Mouse (Mus musculus) left cerebral cortex, postnatal 14 days (tissue): ENCODE data around the gene Wnt8b. TPM values are rescaled to one million over a fixed set of nuclear protein-coding genes. Genes with fewer than 3 reads are reported as not detected.

Experiments used
- DNase-seq, 2 experiments: peaks; one replicate each; pipeline ENCODE4 v3.0.0; 2021 to 2022; ENCODE audit warnings: low spot score in 2 of 2, mixed read lengths in 1 of 2
- intact Hi-C: fragments of 180-260 bp; cut with DNase I; formaldehyde crosslinking; loops from one replicate; pipeline ENCODE4 v1.15.1; 2025
- total RNA-seq, 2 experiments: library from RNA; stranded (reverse); gene quantifications; 2 replicates each; pipeline ENCODE4 v1.2.3; 2021

Gene Wnt8b
- total RNA-seq, 2 experiments from 2014 or later = not detected

- DNase-seq = no peak
- intact Hi-C loops = no loop called here
These were observed 17.4 kb downstream of the Wnt8b start for GRCm38 (mm10) chr19:44510534-44511175.

- DNase-seq = no peak
- intact Hi-C loops = no loop called here
These were observed 18.4 kb downstream of the Wnt8b start for GRCm38 (mm10) chr19:44511451-44512231.

GRCm38 (mm10) chr19:44512601-44513000, 19.3 kb downstream of the Wnt8b start:
- intact Hi-C loops = no loop called here
- DNase-seq = no peak

GRCm38 (mm10) chr19:44513054-44513833, 20.0 kb downstream of the Wnt8b start:
- intact Hi-C loops = no loop called here
- no peak for DNase-seq

- DNase-seq = no peak
- intact Hi-C loops = no loop called here
These were observed 20.7 kb downstream of the Wnt8b start for GRCm38 (mm10) chr19:44513921-44514482.

GRCm38 (mm10) chr19:44514521-44515451, 21.5 kb downstream of the Wnt8b start:
- DNase-seq = no peak
- intact Hi-C loops = no loop called here

GRCm38 (mm10) chr19:44515769-44516168, 22.5 kb downstream of the Wnt8b start:
- DNase-seq = no peak
- intact Hi-C loops = no loop called here

GRCm38 (mm10) chr19:44517996-44518768, 24.9 kb downstream of the Wnt8b start:
- DNase-seq = no peak
- intact Hi-C loops = no loop called here

- DNase-seq = no peak
- intact Hi-C loops = no loop called here
These were observed 25.9 kb downstream of the Wnt8b start for GRCm38 (mm10) chr19:44519152-44519551.

- no peak for DNase-seq
- intact Hi-C loops = no loop called here
These were observed 32.4 kb downstream of the Wnt8b start for GRCm38 (mm10) chr19:44525551-44526205.

- intact Hi-C loops = loop anchor here (5.0 kb wide), 2 partner anchors 53 to 273 kb away; no protein-coding TSS in a partner anchor
- no peak for DNase-seq
These were observed 36.7 kb downstream of the Wnt8b start for GRCm38 (mm10) chr19:44530018-44530417.

- intact Hi-C loops = no loop called here
- no peak for DNase-seq
These were observed 42.1 kb downstream of the Wnt8b start for GRCm38 (mm10) chr19:44535376-44535775.

- intact Hi-C loops = no loop called here
- no peak for DNase-seq
These were observed 44.1 kb downstream of the Wnt8b start for GRCm38 (mm10) chr19:44537416-44537815.

- intact Hi-C loops = no loop called here
These were observed 49.5 kb downstream of the Wnt8b start for GRCm38 (mm10) chr19:44542694-44543178.

GRCm38 (mm10) chr19:44544372-44544771, 51.1 kb downstream of the Wnt8b start:
- no peak for DNase-seq
- intact Hi-C loops = no loop called here

More at GRCm38 (mm10) chr19:44542694-44543178, 49.5 kb downstream of the Wnt8b start:
- DNase-seq = no peak

- DNase-seq = peak; percentile 66 to 77
- intact Hi-C loops = no loop called here
These were observed 51.5 kb downstream of the Wnt8b start for GRCm38 (mm10) chr19:44544775-44545174.

- intact Hi-C loops = no loop called here
- DNase-seq = no peak
These were observed 52.2 kb downstream of the Wnt8b start, which contains the start of gene Sec31b for GRCm38 (mm10) chr19:44545321-44546041. Sec31b (minus strand) TSS chr19:44545864.
